Mouse (Mus musculus) kidney, adult 2 months (tissue): ENCODE data around the gene Hes3.

Experiments
- CTCF ChIP-seq: fragments of 200-500 bp; conservative IDR thresholded peaks from 2 replicates; pipeline ENCODE4 v1.5.1; 2011; ENCODE audit warnings: low read depth, mild to moderate bottlenecking, control low read depth, low read length, moderate library complexity, mixed read lengths; ENCODE audit not compliant: insufficient read depth, insufficient read length
- POLR2A ChIP-seq: fragments of 200-500 bp; IDR thresholded peaks from one replicate; pipeline ENCODE4 v1.6.1; 2011; ENCODE audit warnings: low read depth, low read length, control low read depth

DNA sequence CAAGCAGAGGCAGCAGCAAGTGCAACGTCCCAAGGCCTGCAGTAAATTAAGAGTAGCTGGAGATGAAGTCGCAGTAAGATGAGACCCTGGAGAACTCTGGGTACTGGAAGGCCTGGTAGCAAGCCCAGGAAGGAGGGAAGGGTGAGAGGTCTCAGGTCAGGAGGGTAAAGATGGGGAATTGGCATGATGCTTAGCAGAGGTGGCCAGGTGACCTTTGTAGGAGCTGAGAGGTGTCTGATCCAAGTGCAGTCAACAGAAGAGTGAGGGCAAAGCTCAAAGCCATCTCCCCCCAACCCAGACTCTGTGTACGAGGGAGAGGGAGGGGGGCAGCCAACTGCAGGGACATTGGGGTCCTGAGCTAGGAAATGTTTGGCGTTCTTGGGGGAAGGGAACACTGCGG lies 30.0 kb upstream of the Hes3 start:
- TF ChIP-seq CTCF = no peak
- TF ChIP-seq POLR2A = no peak
